Mouse (Mus musculus) frontal cortex, adult 2 months (tissue): Measurements from ENCODE around the gene Slc9a1. TPM values are rescaled to one million over a fixed set of nuclear protein-coding genes. Genes with fewer than 3 reads are reported as not detected.

Experiments used
- DNase-seq, 2 experiments: peaks; one replicate each; pipeline ENCODE4 v3.0.0; 2022; ENCODE audit warnings: low spot score in 1 of 2; ENCODE audit errors: extremely low spot score in 1 of 2
- polyA plus RNA-seq: library from polyadenylated mRNA; depleted of rRNA; stranded (reverse); fragments of >200 nt; gene quantifications from 2 replicates; pipeline ENCODE4 v1.2.3, GENCODE M21; 2012

The Slc9a1 gene
- polyA plus RNA-seq, 1 experiment, result 43.9 TPM

- no peak for DNase-seq
Observed at GRCm38 (mm10) chr4:133400098-133400497, 30.6 kb downstream of the Slc9a1 start.

GRCm38 (mm10) chr4:133402011-133402410 lies 32.5 kb downstream of the Slc9a1 start:
- no peak for DNase-seq

GRCm38 (mm10) chr4:133403611-133404228 lies 34.2 kb downstream of the Slc9a1 start:
- DNase-seq, result no peak

- no peak for DNase-seq
Observed at GRCm38 (mm10) chr4:133404256-133404655, 34.8 kb downstream of the Slc9a1 start.

GRCm38 (mm10) chr4:133406313-133407056 lies 37.0 kb downstream of the Slc9a1 start:
- no peak for DNase-seq

GRCm38 (mm10) chr4:133407114-133407787 lies 37.7 kb downstream of the Slc9a1 start:
- DNase-seq, result no peak

GRCm38 (mm10) chr4:133408006-133408405 lies 38.5 kb downstream of the Slc9a1 start:
- DNase-seq, result no peak

GRCm38 (mm10) chr4:133410994-133411393 lies 41.5 kb downstream of the Slc9a1 start:
- DNase-seq, result no peak

GRCm38 (mm10) chr4:133412096-133412495 lies 42.6 kb downstream of the Slc9a1 start:
- no peak for DNase-seq

GRCm38 (mm10) chr4:133412575-133413540 lies 43.4 kb downstream of the Slc9a1 start:
- no peak for DNase-seq

GRCm38 (mm10) chr4:133413617-133414016 lies 44.1 kb downstream of the Slc9a1 start:
- DNase-seq, result no peak

GRCm38 (mm10) chr4:133414920-133415319 lies 45.4 kb downstream of the Slc9a1 start:
- DNase-seq, result peak in 1 of 2 experiments; percentile 36

GRCm38 (mm10) chr4:133419312-133420004 lies 50.0 kb downstream of the Slc9a1 start:
- DNase-seq, result peak in 1 of 2 experiments; percentile 65

- DNase-seq, result no peak
Observed at GRCm38 (mm10) chr4:133421989-133422388, 52.5 kb downstream of the Slc9a1 start.

GRCm38 (mm10) chr4:133422601-133423000 lies 53.1 kb downstream of the Slc9a1 start:
- DNase-seq, result no peak

- peak in 1 of 2 experiments; percentile 66 for DNase-seq
Observed at GRCm38 (mm10) chr4:133423108-133423507, 53.6 kb downstream of the Slc9a1 start.

GRCm38 (mm10) chr4:133423691-133424090 lies 54.2 kb downstream of the Slc9a1 start:
- DNase-seq, result no peak

GRCm38 (mm10) chr4:133424100-133424499 lies 54.6 kb downstream of the Slc9a1 start:
- peak in 1 of 2 experiments; percentile 85 for DNase-seq

- no peak for DNase-seq
Observed at GRCm38 (mm10) chr4:133426141-133426540, 56.6 kb downstream of the Slc9a1 start.

GRCm38 (mm10) chr4:133431508-133431907 lies 62.0 kb downstream of the Slc9a1 start:
- DNase-seq, result no peak
